Mouse (Mus musculus) kidney, postnatal 0 days (tissue): Measurements from ENCODE around the gene Fam135a. TPM values are rescaled to one million over a fixed set of nuclear protein-coding genes. Genes with fewer than 3 reads are reported as not detected.

Source experiments
- ATAC-seq: fragments of 200-750 bp; cut with Nextera tagmentation; replicated peaks from 2 replicates; pipeline ENCODE4 v1.8.0; 2017; ENCODE audit warnings: low read depth, moderate number of reproducible peaks, moderate TSS enrichment, moderate library complexity; ENCODE audit not compliant: low FRiP score
- DNase-seq: peaks from one replicate; pipeline ENCODE4 v3.0.0-alpha.2; 2016; ENCODE audit warnings: low spot score
- H3K27ac ChIP-seq: fragments of 300-500 bp; sonication (generic); 2 replicates; pipeline ENCODE4 v1.5.1; 2014; ENCODE audit warnings: mild to moderate bottlenecking
- H3K27me3 ChIP-seq: fragments of 300-500 bp; sonication (generic); 2 replicates; pipeline ENCODE4 v1.6.1; 2014; ENCODE audit warnings: low read length, mixed read lengths; ENCODE audit not compliant: insufficient read depth
- H3K36me3 ChIP-seq: fragments of 300-500 bp; sonication (generic); 2 replicates; pipeline ENCODE4 v1.6.1; 2014; ENCODE audit warnings: low read length, mixed read lengths; ENCODE audit not compliant: insufficient read depth
- H3K4me1 ChIP-seq: fragments of 300-500 bp; sonication (generic); replicated peaks from 2 replicates; pipeline ENCODE4 v1.6.1; 2014; ENCODE audit warnings: antibody characterized with exemption, low read length, mixed read lengths; ENCODE audit not compliant: insufficient read depth
- H3K4me2 ChIP-seq: fragments of 300-500 bp; sonication (generic); 2 replicates; pipeline ENCODE4 v1.6.1; 2014; ENCODE audit warnings: mild to moderate bottlenecking, low read length, moderate library complexity, mixed read lengths
- H3K4me3 ChIP-seq: fragments of 300-500 bp; sonication (generic); replicated peaks from 2 replicates; pipeline ENCODE4 v1.5.1; 2014; ENCODE audit warnings: low read depth, low read length
- H3K9ac ChIP-seq: fragments of 300-500 bp; sonication (generic); 2 replicates; pipeline ENCODE4 v1.6.1; 2014; ENCODE audit warnings: low read depth, low read length
- H3K9me3 ChIP-seq: fragments of 300-500 bp; sonication (generic); replicated peaks from 2 replicates; pipeline ENCODE4 v1.6.1; 2016; ENCODE audit warnings: low read length, inconsistent platforms, mixed read lengths
- CTCF ChIP-seq: IDR thresholded peaks from 2 replicates; pipeline ENCODE4 v1.5.1; 2016; ENCODE audit warnings: antibody characterized with exemption, low read depth, mild to moderate bottlenecking, moderate library complexity
- WGBS: fragments of 180-500 bp; shearing (Covaris S2); extraction: QIAGEN DNeasy Blood & Tissue Kit; methylation state at CpG from one replicate; pipeline ENCODE4 v1.1.7; 2014; 5-methylcytosine and 5-hydroxymethylcytosine counted together
- polyA plus RNA-seq: library from polyadenylated mRNA; unstranded; fragments of >200 nt; fragmentation: Nextera tagmentation; extraction: Ambion mirVana; gene quantifications from 2 replicates; pipeline ENCODE4 v1.2.1, GENCODE M21; 2015

Fam135a gene
- polyA plus RNA-seq, 1 experiment from 2014 or later, result 21.8 TPM

DNA sequence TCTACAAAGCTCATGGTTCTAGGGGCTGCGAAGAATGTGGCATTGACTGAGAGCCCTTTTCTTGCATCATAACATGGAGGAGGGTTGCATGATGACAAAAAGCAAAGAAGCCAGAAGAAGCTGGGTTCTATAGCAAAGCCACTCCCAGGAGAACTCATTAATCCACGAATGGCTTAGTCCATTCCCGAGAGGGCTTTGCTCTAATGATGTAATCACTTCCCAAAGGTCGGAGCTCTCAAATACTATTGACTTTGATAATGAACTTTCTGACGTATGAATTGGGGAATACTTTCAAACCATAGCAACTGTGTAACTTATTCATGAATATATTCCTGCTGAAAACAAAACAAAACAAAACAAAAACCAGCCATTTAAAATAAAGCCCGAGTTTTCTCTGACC lies 27.7 kb upstream of the Fam135a start:
- no peak for TF ChIP-seq CTCF
- H3K27ac ChIP-seq, result no peak overlapping the region
- H3K36me3 ChIP-seq, result no peaks in the 10 kb centered on the region
- WGBS, result 68% methylated on average over 6 of the region's 6 CpGs
- ATAC-seq (no peak), DNase-seq (no peak)
- H3K9me3 ChIP-seq, result no peaks in the 10 kb centered on the region
- H3K4me1 ChIP-seq, result no peaks in the 10 kb centered on the region
- H3K4me3 ChIP-seq, result no peak overlapping the region
- no peak overlapping the region for H3K4me2 ChIP-seq
- H3K27me3 ChIP-seq, result no peaks in the 10 kb centered on the region
- H3K9ac ChIP-seq, result no peak overlapping the region

- H3K27me3 ChIP-seq, result no peaks in the 10 kb centered on the region
Measured at GRCm38 (mm10) chr1:24124610-24125009, 24.5 kb upstream of the Fam135a start.

DNA sequence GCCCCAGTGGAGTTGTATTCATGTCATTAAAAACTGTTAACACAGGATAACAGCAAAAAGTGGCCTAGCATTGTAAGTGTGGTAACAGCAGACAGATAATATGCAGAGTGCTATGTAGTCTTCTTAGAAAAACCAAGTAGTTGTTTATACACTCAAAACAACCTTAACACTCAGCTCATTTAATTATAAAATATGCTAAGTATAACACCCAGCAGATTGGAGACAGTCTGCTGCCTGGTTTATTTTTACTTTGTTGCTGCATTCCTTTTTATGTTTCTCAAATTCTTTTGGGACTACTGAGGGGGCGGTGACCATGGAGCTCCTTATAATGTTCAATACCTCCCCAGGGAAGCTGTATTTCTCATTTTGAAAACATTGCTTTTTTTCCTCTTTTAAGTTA lies 22.4 kb upstream of the Fam135a start:
- H3K9me3 ChIP-seq, result no peaks in the 10 kb centered on the region
- H3K4me3 ChIP-seq, result no peak overlapping the region
- DNase-seq, result no peak
- no peaks in the 10 kb centered on the region for H3K4me1 ChIP-seq
- no peak overlapping the region for H3K9ac ChIP-seq
- no peaks in the 10 kb centered on the region for H3K36me3 ChIP-seq
- H3K27me3 ChIP-seq, result no peaks in the 10 kb centered on the region
- H3K4me2 ChIP-seq, result no peak overlapping the region
- WGBS, result 83% methylated on average over 1 of the region's 1 CpGs
- H3K27ac ChIP-seq, result no peak overlapping the region
- no peak for ATAC-seq
- no peak for TF ChIP-seq CTCF

More at GRCm38 (mm10) chr1:24124610-24125009, 24.5 kb upstream of the Fam135a start:
- 80% methylated on average over 3 of the region's 3 CpGs for WGBS
- no peak overlapping the region for H3K27ac ChIP-seq
- no peak overlapping the region for H3K4me2 ChIP-seq
- ATAC-seq, result no peak
- H3K36me3 ChIP-seq, result no peaks in the 10 kb centered on the region
- no peak for TF ChIP-seq CTCF
- H3K9me3 ChIP-seq, result no peaks in the 10 kb centered on the region
- no peak overlapping the region for H3K9ac ChIP-seq
- no peak overlapping the region for H3K4me3 ChIP-seq
- H3K4me1 ChIP-seq, result no peaks in the 10 kb centered on the region
- no peak for DNase-seq

DNA sequence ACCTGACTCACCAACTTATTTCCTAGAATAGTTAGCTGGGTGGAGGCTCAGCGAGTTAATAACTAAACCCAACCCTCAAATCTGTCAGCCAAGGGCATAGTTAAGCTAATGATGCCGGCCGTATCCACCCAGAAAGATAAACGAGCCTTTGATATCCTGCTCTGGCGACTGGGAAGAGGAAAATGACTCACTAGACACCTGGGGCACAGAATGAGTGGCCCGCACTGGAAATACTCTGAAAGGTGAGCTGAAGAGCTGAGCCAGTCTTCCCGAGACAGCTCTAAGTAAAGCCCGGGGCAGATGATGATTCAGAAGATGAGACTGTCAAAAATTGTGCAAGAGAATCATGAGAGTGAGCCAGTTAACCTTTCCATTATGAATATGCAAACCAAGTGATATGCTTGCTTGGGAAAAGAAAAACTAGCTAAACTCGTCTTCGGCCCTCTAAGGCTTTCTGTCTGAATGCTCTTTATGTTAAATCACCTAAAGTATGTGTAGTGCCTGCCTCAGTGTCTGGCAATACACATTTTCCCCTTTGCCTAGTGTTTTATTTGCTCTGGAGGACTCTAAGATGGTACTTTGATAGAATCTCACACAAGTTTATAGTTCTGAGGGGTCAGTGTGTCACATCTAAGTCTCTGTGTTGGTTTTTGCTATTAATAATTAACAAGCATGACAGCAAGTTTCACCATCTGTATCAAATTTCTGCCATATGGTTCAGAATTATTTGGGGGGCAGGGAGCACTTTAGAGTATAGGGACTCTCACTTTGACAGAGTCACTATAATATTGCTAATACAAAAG lies 8.0 kb upstream of the Fam135a start:
- WGBS, result 32% methylated on average over 10 of the region's 10 CpGs
- Histone ChIP-seq H3K9me3 (no peaks in the 10 kb centered on the region), H3K9ac (no peak overlapping the region), H3K4me1 (no peaks in the 10 kb centered on the region), H3K36me3 (no peaks in the 10 kb centered on the region), H3K27ac (peak overlapping the region; percentile 62; the same call in 1 of the 2 replicates), H3K27me3 (no peaks in the 10 kb centered on the region), H3K4me3 (no peak overlapping the region), H3K4me2 (peak overlapping the region; percentile 44)
- TF ChIP-seq CTCF, result no peak
- ATAC-seq (peak; percentile 57), DNase-seq (peak; percentile 22)

- Histone ChIP-seq H3K4me3 (peak overlapping the region; percentile 13; the same call in 1 of the 2 replicates), H3K27me3 (no peaks in the 10 kb centered on the region), H3K9me3 (no peaks in the 10 kb centered on the region), H3K4me1 (no peaks in the 10 kb centered on the region), H3K27ac (peak overlapping the region; percentile 62; the same call in 1 of the 2 replicates), H3K4me2 (peak overlapping the region; percentile 44), H3K36me3 (no peaks in the 10 kb centered on the region), H3K9ac (0 out of 2 replicates have a peak overlapping the region, but pooled peaks have one; percentile 42)
- 27% methylated on average over 11 of the region's 11 CpGs for WGBS
- TF ChIP-seq CTCF, result no peak
- ATAC-seq, result peak; percentile 52
- DNase-seq, result no peak
Measured at GRCm38 (mm10) chr1:24107378-24107777, 7.2 kb upstream of the Fam135a start.

- no peak overlapping the region for H3K4me3 ChIP-seq
- 60% methylated on average over 10 of the region's 10 CpGs for WGBS
- no peaks in the 10 kb centered on the region for H3K9me3 ChIP-seq
- TF ChIP-seq CTCF, result no peak
- no peak overlapping the region for H3K4me2 ChIP-seq
- no peaks in the 10 kb centered on the region for H3K36me3 ChIP-seq
- ATAC-seq (no peak), DNase-seq (no peak)
- no peaks in the 10 kb centered on the region for H3K27me3 ChIP-seq
- no peak overlapping the region for H3K9ac ChIP-seq
- H3K4me1 ChIP-seq, result peaks cover 6% of the 10 kb centered on the region; the same call in 1 of the 2 replicates
- H3K27ac ChIP-seq, result no peak overlapping the region
Measured at GRCm38 (mm10) chr1:24102579-24103149, 2.5 kb upstream of the Fam135a start.
